Mouse (Mus musculus) cerebellum, adult 2 months (tissue): ENCODE measurements at regions not wholly inside any gene's neighbourhood (a gene's known extent, or its start where the extent isn't known, plus 50 kb on each side); places are given as distances from the start of the nearest gene placed in this dataset.

Source experiments
- CTCF ChIP-seq: fragments of 200-500 bp; IDR thresholded peaks from 2 replicates; pipeline ENCODE4 v1.5.1; 2011; ENCODE audit warnings: low read depth, mild to moderate bottlenecking, control low read depth, low read length, moderate library complexity, borderline replicate concordance; ENCODE audit not compliant: insufficient read depth
- POLR2A ChIP-seq: fragments of 200-500 bp; IDR thresholded peaks from 2 replicates; pipeline ENCODE4 v1.6.1; 2011; ENCODE audit warnings: low read length, control low read depth, borderline replicate concordance; ENCODE audit not compliant: insufficient read depth

- no peak for TF ChIP-seq CTCF
- peak; percentile 52; the same call in 1 of the 2 replicates for TF ChIP-seq POLR2A
These were observed 71.4 kb upstream of the Wnt7b start for GRCm38 (mm10) chr15:85653421-85654401.
